In the genomic region with DNA sequence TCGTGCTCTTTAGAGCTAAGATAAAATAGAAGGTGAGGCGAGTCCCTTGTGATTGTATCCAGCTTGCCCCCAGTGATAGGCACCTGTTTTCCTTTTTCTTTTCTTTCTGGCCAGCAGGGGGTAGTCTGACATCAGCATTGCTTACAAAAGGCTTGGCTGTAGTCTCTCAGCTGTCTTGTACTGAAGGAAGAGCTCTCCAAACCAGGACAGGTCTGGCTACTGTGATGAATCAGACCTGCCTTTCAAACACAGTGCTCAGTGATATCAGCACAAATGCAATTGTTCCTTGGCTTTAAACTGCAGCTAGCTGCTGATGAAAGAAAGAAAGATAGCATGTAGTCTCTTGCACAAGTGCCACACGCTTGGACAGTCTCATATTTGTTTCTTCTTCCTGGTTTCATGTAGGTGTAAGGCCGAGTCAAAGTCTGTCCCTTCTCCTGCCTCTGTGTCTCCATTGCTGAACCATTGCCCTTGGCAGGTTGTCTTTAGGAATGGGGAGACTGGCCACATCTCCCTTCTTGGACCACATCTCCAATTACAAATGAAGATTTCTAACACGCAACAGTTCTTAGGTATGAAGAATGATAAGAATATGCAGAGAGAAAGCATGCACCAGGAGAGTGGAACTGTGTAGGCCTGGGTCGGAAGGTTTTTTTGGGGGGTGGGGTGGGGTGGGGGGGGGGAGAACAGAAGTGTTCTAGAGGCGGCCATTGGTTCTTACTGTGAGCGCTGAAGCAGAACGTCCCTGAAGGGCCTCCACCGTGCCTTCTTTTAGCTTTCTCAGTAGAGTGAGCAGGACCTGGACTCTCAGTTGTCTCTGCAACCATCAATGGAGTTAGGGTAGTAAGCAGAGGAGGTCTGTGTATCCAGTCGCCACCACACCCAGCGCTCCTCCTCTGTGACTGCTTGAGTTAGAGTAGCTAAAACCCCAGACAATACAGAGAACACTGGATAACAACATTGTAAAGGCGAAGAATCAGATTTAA, we compare ENCODE assay signal across 9 mouse cellular contexts.
DNase-seq lines count a peak whose midpoint lies in the region; ATAC-seq and TF ChIP-seq lines count a peak whose summit lies in the region.
"Had no signal": no experiment of that assay in that cellular context is flagged by ENCODE, and none has a peak within 500 bp of the region (broad histone marks: within the 10 kb centered on the region; RNA-seq: fewer than 3 reads in every experiment).

No protein-coding gene starts in this region.

- H3K27ac ChIP-seq in thymus, adult 2 months (ENCODE audit: control insufficient read depth, insufficient read depth, low read length) = no peak overlapping the region
- no peak overlapping the region for H3K27ac ChIP-seq in kidney, embryonic 15.5 days

- H3K4me2 ChIP-seq in kidney, embryonic 15.5 days = no peak overlapping the region

- no peaks in the 10 kb centered on the region for H3K27me3 ChIP-seq in thymus, adult 2 months (ENCODE audit: control insufficient read depth, insufficient read depth, low read length)
- peaks cover 2% of the 10 kb centered on the region; the same call in 1 of the 2 replicates for H3K27me3 ChIP-seq in kidney, embryonic 15.5 days

- H3K4me1 ChIP-seq in thymus, adult 2 months (replicated peaks; ENCODE audit: control insufficient read depth, insufficient read depth, low read length) = no peaks in the 10 kb centered on the region
- H3K4me1 ChIP-seq in kidney, embryonic 15.5 days = 0 out of 2 replicates have a peak, but pooled peaks cover 2% of the 10 kb centered on the region

- no peaks in the 10 kb centered on the region for H3K9me3 ChIP-seq in kidney, embryonic 15.5 days (replicated peaks)

- DNase-seq in thymus, postnatal 0 days (ENCODE audit: low spot score) = peak; percentile 2
- DNase-seq in thymus, adult 2 months = no peak
- DNase-seq in adrenal gland, postnatal 25 days = peak; percentile 5
- DNase-seq in frontal cortex, postnatal 10 days (ENCODE audit: low spot score in 2 of 2) = peak; percentile 25 to 49
- DNase-seq in lung, postnatal 10 days = peak; percentile 18
- DNase-seq in right cerebral cortex, postnatal 14 days = peak; percentile 19
- DNase-seq in c-Kit-positive CD71-positive TER-119-positive erythroid progenitor cells, embryonic 14.5 days (ENCODE audit: low spot score) = no peak

- no peak overlapping the region for H3K9ac ChIP-seq in kidney, embryonic 15.5 days

- 74% methylated on average over 13 of the region's 13 CpGs for WGBS in thymus, adult 2 months
- 64% methylated on average over 13 of the region's 13 CpGs for WGBS in kidney, embryonic 15.5 days

- no peak for TF ChIP-seq POLR2A in thymus, adult 2 months (IDR thresholded peaks at IDR 0.05; ENCODE audit: control insufficient read depth, extremely low read depth, insufficient read depth, low read length, poor library complexity)

- no peak overlapping the region for H3K4me3 ChIP-seq in thymus, adult 2 months (ENCODE audit: control insufficient read depth, insufficient read depth, low read length)
- H3K4me3 ChIP-seq in kidney, embryonic 15.5 days (replicated peaks) = no peak overlapping the region
- H3K4me3 ChIP-seq: myocyte had no signal

- no peak for TF ChIP-seq CTCF in thymus, adult 2 months (IDR thresholded peaks at IDR 0.05; ENCODE audit: borderline replicate concordance, control insufficient read depth, extremely low read depth, insufficient read depth, low read length, poor library complexity)

- H3K36me3 ChIP-seq in thymus, adult 2 months (ENCODE audit: control insufficient read depth, insufficient read depth, low read length) = no peaks in the 10 kb centered on the region
- no peaks in the 10 kb centered on the region for H3K36me3 ChIP-seq in kidney, embryonic 15.5 days

- ATAC-seq in kidney, embryonic 15.5 days (replicated peaks; ENCODE audit: low FRiP score) = peak; percentile 69

Comparison
In these comparisons a context has a peak if more than half of its experiments do, and no peak if none do; other contexts are left out.
1. DNase-seq: peak in thymus, postnatal 0 days (single experiment), adrenal gland, postnatal 25 days (single experiment), frontal cortex, postnatal 10 days (2 of 2), lung, postnatal 10 days (single experiment) and right cerebral cortex, postnatal 14 days (single experiment); none in thymus, adult 2 months (single experiment) and c-Kit-positive CD71-positive TER-119-positive erythroid progenitor cells, embryonic 14.5 days (single experiment).